Mouse (Mus musculus) testis, adult 2 months (tissue): ENCODE measurements around the gene Rasgef1c.

ENCODE experiments used
- CTCF ChIP-seq: fragments of 200-500 bp; IDR thresholded peaks from 2 replicates; pipeline ENCODE4 v1.5.1; 2012; ENCODE audit warnings: low read depth, mild to moderate bottlenecking, inconsistent platforms, low read length, moderate library complexity; ENCODE audit not compliant: control insufficient read depth, insufficient read depth, insufficient replicate concordance
- POLR2A ChIP-seq: fragments of 200-500 bp; IDR thresholded peaks from 2 replicates; pipeline ENCODE4 v1.6.1; 2012; ENCODE audit warnings: low read depth, mild to moderate bottlenecking, inconsistent platforms, low read length, moderate library complexity; ENCODE audit not compliant: control insufficient read depth

GRCm38 (mm10) chr11:49974675-49975074 lies 73.0 kb downstream of the Rasgef1c start:
- no peak for TF ChIP-seq POLR2A
- TF ChIP-seq CTCF, result peak; percentile 44; the same call in 1 of the 2 replicates
